Mouse (Mus musculus): Measurements from ENCODE around the gene Snd1. TPM values are rescaled to one million over a fixed set of nuclear protein-coding genes. Genes with fewer than 3 reads are reported as not detected.

Gene Snd1
- total and polyA plus RNA-seq, 2 experiments from 2014 or later: 54.7 to 120 TPM

DNA sequence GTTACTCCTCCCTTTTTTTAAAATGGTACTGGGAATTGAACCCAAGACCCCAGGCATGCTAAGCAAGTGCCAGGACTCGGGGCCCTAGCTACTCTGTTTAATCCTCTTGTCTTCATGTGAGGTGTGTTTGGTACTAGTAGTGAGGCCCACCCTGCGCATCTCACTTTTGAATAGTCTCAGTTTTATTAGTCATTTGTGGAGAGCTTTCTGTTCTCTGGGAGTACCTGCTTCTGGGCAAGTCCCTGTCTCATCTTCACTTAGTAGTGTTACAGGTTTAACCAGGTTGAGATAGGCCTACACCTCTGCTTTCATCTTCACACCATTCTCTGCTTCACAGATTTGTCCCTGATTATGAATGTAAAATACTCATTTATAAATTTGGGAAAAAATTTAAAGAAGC is 84.5 kb downstream of the Snd1 start:
- no peak for ATAC-seq (ENCODE audit: insufficient read depth, low read depth)
- Histone ChIP-seq H3K27ac (ENCODE audit: low read depth) (no peak overlapping the region), H3K9ac (replicated peaks; ENCODE audit: low read depth, low read length) (no peak overlapping the region), H3K4me3 (ENCODE audit: low read depth, low read length) (no peak overlapping the region), H3K36me3 (replicated peaks; ENCODE audit: control insufficient read depth, insufficient read depth, low read length) (peaks cover 34% of the 10 kb centered on the region), H3K27me3 (ENCODE audit: control insufficient read depth, insufficient read depth, low read length) (no peaks in the 10 kb centered on the region), H3K9me3 (replicated peaks; ENCODE audit: control insufficient read depth, low read length) (no peaks in the 10 kb centered on the region), H3K4me1 (ENCODE audit: control insufficient read depth, insufficient read depth) (no peaks in the 10 kb centered on the region), H3K4me2 (ENCODE audit: low read depth, low read length) (no peak overlapping the region)
- DNase-seq (ENCODE audit: low spot score): no peak
- 96% methylated on average over 2 of the region's 2 CpGs for WGBS
- no peak for TF ChIP-seq CTCF (IDR thresholded peaks at IDR 0.05; ENCODE audit: low read depth)
- no peak for TF ChIP-seq EP300 (IDR thresholded peaks at IDR 0.05; ENCODE audit: low read depth)

GRCm38 (mm10) chr6:28561291-28561995 is 86.5 kb downstream of the Snd1 start:
- Histone ChIP-seq H3K9me3 (replicated peaks; ENCODE audit: control insufficient read depth, low read length) (no peaks in the 10 kb centered on the region; the same call in 1 of the 2 replicates), H3K4me1 (ENCODE audit: control insufficient read depth, insufficient read depth) (no peaks in the 10 kb centered on the region), H3K9ac (replicated peaks; ENCODE audit: low read depth, low read length) (no peak overlapping the region), H3K27me3 (ENCODE audit: control insufficient read depth, insufficient read depth, low read length) (no peaks in the 10 kb centered on the region), H3K4me3 (ENCODE audit: low read depth, low read length) (no peak overlapping the region), H3K36me3 (replicated peaks; ENCODE audit: control insufficient read depth, insufficient read depth, low read length) (peaks cover 33% of the 10 kb centered on the region), H3K4me2 (ENCODE audit: low read depth, low read length) (no peak overlapping the region), H3K27ac (ENCODE audit: low read depth) (no peak overlapping the region)
- DNase-seq (ENCODE audit: low spot score) (no peak), ATAC-seq (ENCODE audit: insufficient read depth, low read depth) (no peak)
- no peak for TF ChIP-seq CTCF (IDR thresholded peaks at IDR 0.05; ENCODE audit: low read depth)
- no peak for TF ChIP-seq EP300 (IDR thresholded peaks at IDR 0.05; ENCODE audit: low read depth)
- 73% methylated on average over 5 of the region's 5 CpGs for WGBS

GRCm38 (mm10) chr6:28562323-28563044 is 87.5 kb downstream of the Snd1 start:
- 88% methylated on average over 4 of the region's 4 CpGs for WGBS
- DNase-seq (ENCODE audit: low spot score): no peak
- no peak overlapping the region for H3K4me3 ChIP-seq (ENCODE audit: low read depth, low read length)
- ATAC-seq (ENCODE audit: insufficient read depth, low read depth): no peak
- H3K27me3 ChIP-seq (ENCODE audit: control insufficient read depth, insufficient read depth, low read length): no peaks in the 10 kb centered on the region
- H3K36me3 ChIP-seq (replicated peaks; ENCODE audit: control insufficient read depth, insufficient read depth, low read length): peaks cover 33% of the 10 kb centered on the region
- no peak overlapping the region for H3K27ac ChIP-seq (ENCODE audit: low read depth)
- TF ChIP-seq CTCF (IDR thresholded peaks at IDR 0.05; ENCODE audit: low read depth): no peak
- TF ChIP-seq EP300 (IDR thresholded peaks at IDR 0.05; ENCODE audit: low read depth): no peak
- H3K9me3 ChIP-seq (replicated peaks; ENCODE audit: control insufficient read depth, low read length): no peaks in the 10 kb centered on the region; the same call in 1 of the 2 replicates
- no peak overlapping the region for H3K9ac ChIP-seq (replicated peaks; ENCODE audit: low read depth, low read length)
- H3K4me2 ChIP-seq (ENCODE audit: low read depth, low read length): no peak overlapping the region
- H3K4me1 ChIP-seq (ENCODE audit: control insufficient read depth, insufficient read depth): no peaks in the 10 kb centered on the region

- no peaks in the 10 kb centered on the region; the same call in 1 of the 2 replicates for H3K9me3 ChIP-seq (replicated peaks; ENCODE audit: control insufficient read depth, low read length)
Measured at GRCm38 (mm10) chr6:28567978-28568377, 93.0 kb downstream of the Snd1 start.

DNA sequence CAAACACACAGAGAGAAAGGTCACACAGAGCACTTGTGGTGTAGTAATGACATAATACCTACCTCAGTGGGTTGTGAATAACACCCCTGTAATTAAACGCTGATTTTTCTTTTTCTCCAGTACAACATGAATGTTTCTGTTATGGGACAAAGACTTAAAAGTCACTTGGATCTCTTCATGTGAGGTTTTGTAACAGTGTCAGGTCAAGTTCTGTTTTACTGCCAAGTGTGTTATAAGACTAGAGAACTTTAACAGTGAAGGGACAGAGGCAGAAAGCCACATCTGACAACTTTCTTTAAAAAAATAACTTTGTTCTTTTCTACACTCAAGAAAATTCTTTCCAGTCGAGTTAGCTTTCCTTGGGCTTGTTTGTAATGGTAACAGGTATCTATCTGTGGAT is 97.0 kb downstream of the Snd1 start:
- Histone ChIP-seq H3K9me3 (replicated peaks; ENCODE audit: control insufficient read depth, low read length) (no peaks in the 10 kb centered on the region), H3K27ac (ENCODE audit: low read depth) (no peak overlapping the region), H3K4me2 (ENCODE audit: low read depth, low read length) (no peak overlapping the region), H3K4me1 (ENCODE audit: control insufficient read depth, insufficient read depth) (peaks cover 5% of the 10 kb centered on the region; the same call in 1 of the 2 replicates), H3K9ac (replicated peaks; ENCODE audit: low read depth, low read length) (no peak overlapping the region), H3K36me3 (replicated peaks; ENCODE audit: control insufficient read depth, insufficient read depth, low read length) (no peaks in the 10 kb centered on the region), H3K4me3 (ENCODE audit: low read depth, low read length) (no peak overlapping the region), H3K27me3 (ENCODE audit: control insufficient read depth, insufficient read depth, low read length) (no peaks in the 10 kb centered on the region)
- ATAC-seq (ENCODE audit: insufficient read depth, low read depth) (no peak), DNase-seq (ENCODE audit: low spot score) (no peak)
- TF ChIP-seq CTCF (IDR thresholded peaks at IDR 0.05; ENCODE audit: low read depth): no peak
- no peak for TF ChIP-seq EP300 (IDR thresholded peaks at IDR 0.05; ENCODE audit: low read depth)
- 72% methylated on average over 2 of the region's 2 CpGs for WGBS

More at GRCm38 (mm10) chr6:28567978-28568377, 93.0 kb downstream of the Snd1 start:
- H3K4me1 ChIP-seq (ENCODE audit: control insufficient read depth, insufficient read depth): no peaks in the 10 kb centered on the region
- H3K9ac ChIP-seq (replicated peaks; ENCODE audit: low read depth, low read length): no peak overlapping the region
- TF ChIP-seq EP300 (IDR thresholded peaks at IDR 0.05; ENCODE audit: low read depth) (no peak), CTCF (IDR thresholded peaks at IDR 0.05; ENCODE audit: low read depth) (no peak)
- H3K27ac ChIP-seq (ENCODE audit: low read depth): no peak overlapping the region
- H3K4me3 ChIP-seq (ENCODE audit: low read depth, low read length): no peak overlapping the region
- DNase-seq (ENCODE audit: low spot score) (no peak), ATAC-seq (ENCODE audit: insufficient read depth, low read depth) (no peak)
- no peak overlapping the region for H3K4me2 ChIP-seq (ENCODE audit: low read depth, low read length)
- peaks cover 8% of the 10 kb centered on the region; the same call in 1 of the 2 replicates for H3K36me3 ChIP-seq (replicated peaks; ENCODE audit: control insufficient read depth, insufficient read depth, low read length)
- H3K27me3 ChIP-seq (ENCODE audit: control insufficient read depth, insufficient read depth, low read length): no peaks in the 10 kb centered on the region
- WGBS: 68% methylated on average over 6 of the region's 6 CpGs
